13 mouse cellular contexts compared by ENCODE assay signal in the genomic region with DNA sequence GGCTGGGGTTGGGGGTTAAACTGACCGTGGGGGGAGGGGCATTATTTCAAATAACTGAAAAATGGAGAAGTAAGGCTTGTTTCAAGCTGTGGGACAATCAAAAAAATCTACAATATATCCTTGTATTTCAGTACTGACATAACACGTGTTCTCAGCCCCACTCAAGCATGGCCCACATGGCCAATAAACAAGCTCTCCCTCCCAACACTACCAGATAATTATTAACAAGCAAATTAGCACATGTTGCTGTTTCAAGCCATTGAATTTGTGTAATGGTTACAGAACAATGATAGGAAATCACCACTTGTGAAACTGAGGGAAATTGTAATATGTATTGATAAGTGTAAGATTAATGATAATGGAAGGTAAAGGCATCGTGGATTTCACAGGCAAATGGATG.
"Had no signal": no experiment of that assay in that cellular context is flagged by ENCODE, and none has a peak within 500 bp of the region (broad histone marks: within the 10 kb centered on the region; RNA-seq: fewer than 3 reads in every experiment).

No protein-coding gene starts in this region.

- H3K9ac ChIP-seq: intestine, embryonic 15.5 days; limb, embryonic 12.5 days; limb, embryonic 15.5 days; liver, embryonic 13.5 days had no signal

- H3K36me3 ChIP-seq: intestine, embryonic 15.5 days; limb, embryonic 12.5 days; limb, embryonic 15.5 days; liver, embryonic 13.5 days had no signal

- ATAC-seq: intestine, embryonic 15.5 days had no signal

- H3K4me3 ChIP-seq: intestine, embryonic 15.5 days; limb, embryonic 12.5 days; limb, embryonic 15.5 days; liver, embryonic 13.5 days had no signal

- H3K27ac ChIP-seq: intestine, embryonic 15.5 days; limb, embryonic 12.5 days; limb, embryonic 15.5 days; liver, embryonic 13.5 days had no signal

- H3K9me3 ChIP-seq: intestine, embryonic 15.5 days; limb, embryonic 12.5 days; limb, embryonic 15.5 days; liver, embryonic 13.5 days had no signal

- H3K4me2 ChIP-seq: intestine, embryonic 15.5 days; limb, embryonic 12.5 days; limb, embryonic 15.5 days; liver, embryonic 13.5 days; midbrain, embryonic 11.5 days had no signal

- H3K27me3 ChIP-seq: intestine, embryonic 15.5 days; limb, embryonic 12.5 days; limb, embryonic 15.5 days; liver, embryonic 13.5 days had no signal

- H3K4me1 ChIP-seq: intestine, embryonic 15.5 days; limb, embryonic 12.5 days; limb, embryonic 15.5 days had no signal

- DNase-seq: left cerebral cortex, postnatal 4 days; liver, embryonic 13.5 days; lung, adult 2 months; lung, postnatal 14 days; lung, postnatal 4 days; midbrain, embryonic 14.5 days; thymus, adult 18-20 months; thymus, postnatal 14 days; thymus, postnatal 4 days had no signal
